Mouse (Mus musculus): ENCODE data around the gene Nupl2.
A peak's percentile ranks its signal among the peaks of the same experiment; 100 is the strongest.

Nupl2 gene

DNA sequence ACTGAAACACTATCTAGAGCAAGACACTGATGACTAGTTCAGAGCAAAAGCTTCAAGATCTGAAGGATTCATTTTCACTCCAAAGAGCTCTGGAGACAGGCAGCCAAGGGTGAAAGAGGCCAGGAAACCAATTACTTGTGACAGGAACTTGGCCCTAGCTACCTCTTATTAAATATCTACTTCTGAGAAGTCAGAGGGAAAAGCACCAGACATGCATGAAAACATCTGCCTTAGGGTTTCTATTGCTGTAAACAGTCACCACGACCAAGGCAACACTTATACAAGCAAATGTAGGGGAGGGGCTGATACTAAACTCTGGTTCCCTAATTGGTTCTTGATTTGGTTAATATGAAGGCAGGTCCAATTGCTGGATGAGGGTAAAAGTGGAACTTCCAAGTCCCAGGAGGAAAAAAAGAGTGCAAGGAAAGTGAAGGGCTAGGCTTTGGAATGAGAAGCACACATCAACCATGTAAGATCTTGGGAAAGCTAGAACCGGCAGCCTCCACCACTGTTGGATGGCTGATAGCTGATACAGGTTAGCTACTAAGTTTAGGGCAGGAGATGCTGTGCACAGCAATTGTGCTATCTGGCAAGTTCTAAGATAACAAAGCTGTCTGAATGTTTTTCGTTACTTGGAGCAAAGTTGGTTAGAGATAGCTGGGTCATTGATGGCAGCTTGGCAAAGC lies 49.2 kb downstream of the Nupl2 start:
- peak; percentile 3 for DNase-seq

DNA sequence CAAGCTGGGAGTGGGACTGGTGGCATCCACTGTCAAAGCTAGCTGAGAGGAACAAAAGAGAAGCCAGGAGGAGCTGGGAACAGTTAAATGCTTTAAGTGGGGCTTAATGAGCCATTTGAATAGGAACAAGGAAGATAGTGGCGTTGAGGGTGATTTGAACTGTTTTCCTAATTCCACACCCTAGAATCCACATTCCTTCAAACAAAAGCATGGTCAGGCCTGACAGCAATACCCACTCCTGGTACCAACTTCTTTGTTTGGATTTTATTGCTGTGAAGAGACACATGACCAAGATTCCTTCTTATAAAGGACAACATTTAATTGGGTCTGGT lies 49.8 kb downstream of the Nupl2 start:
- no peak for DNase-seq

DNA sequence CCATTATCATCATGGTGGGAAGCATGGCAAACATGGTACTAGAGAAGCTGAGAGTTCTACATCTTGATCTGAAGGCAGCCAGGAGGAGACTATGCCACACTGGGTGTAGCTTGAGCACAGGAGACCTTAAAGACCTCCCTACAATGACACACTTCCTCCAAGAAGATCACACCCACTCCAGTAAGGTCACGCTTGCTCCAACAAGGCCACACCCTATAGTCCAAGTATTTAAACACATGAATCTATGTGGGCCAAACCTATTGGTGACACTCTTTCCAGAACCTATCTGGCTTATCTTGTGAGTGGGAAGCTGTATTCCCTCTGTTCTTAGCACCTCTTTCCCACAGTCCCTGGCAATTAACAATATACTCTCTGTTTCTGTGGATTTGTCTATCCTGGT lies 50.1 kb downstream of the Nupl2 start:
- DNase-seq, result no peak
